Mouse (Mus musculus) brain, adult 2 months (tissue): Measurements from ENCODE around the gene Ankle1.
A peak's percentile ranks its signal among the peaks of the same experiment; 100 is the strongest.

Experiments used
- DNase-seq: peaks from one replicate; pipeline ENCODE4 v3.0.0; 2011; ENCODE audit warnings: low read depth, low spot score

Ankle1 gene

DNA sequence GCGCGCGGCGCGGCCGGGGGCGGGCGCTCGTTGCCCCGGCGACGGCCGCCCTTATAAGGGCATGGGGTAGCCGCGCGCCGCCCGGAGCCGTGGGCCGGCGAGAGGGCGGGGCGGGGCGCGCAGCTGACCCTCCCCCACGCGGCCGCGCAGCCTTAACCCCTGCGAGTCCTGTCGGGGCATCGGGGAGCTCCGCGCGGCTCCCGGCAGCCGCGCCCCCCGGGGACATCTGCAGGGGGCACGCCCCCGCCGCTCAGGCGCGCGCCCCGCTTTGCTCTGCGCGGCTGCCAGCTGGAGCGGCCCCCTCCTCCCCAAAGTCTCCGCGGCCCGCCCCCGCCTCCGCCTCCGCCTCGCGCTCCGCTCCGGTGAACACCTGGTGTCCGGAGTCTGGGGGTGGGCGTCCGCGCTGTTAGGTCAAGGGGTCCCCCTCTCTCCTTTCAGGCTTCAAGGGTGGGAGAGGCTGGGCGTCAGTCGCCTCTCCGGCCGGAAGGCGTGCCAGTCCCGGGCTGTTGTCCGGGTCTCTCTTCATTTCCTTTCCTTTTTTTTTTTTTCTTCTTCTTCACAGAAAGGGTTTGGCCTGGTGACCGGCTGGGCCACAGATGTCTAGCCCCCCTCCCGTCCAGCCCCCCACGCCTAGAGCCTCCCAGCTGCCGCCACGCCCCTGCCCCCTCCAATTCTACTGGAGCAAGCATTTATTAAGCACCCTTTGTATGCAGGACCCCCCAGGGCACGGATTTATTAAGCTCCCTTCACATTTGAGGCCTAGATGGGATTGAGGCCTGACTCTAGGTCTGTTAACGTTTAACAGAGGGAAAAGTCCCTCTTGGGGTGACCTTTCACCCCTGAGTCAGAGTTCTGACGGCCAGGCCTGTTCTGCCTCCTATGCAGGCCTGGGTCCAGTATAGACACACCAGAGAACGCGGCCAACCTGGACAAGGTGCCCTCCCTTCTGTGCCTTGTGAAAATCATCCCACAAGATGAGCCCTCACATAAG, 23.5 kb upstream of the Ankle1 start:
- DNase-seq = peak; percentile 80

DNA sequence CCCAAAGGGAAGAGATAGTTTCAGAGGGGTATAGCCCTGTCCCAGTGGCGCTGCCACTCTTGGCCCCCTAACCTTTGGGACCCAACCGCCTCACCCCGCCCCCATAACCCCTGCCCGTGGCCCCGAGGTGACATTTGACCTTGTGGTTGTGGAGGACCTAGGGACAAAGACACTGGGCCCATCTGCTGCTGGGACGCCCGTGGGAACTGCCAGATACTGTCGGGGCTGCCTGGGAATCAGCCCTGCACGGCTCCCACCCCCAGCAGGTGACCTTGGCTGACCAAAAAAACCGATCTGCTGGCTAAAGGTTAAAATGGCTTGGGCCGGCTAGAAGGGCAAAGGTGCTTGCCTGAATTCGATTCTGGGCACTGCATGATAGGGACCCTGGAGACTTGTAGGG, 22.4 kb upstream of the Ankle1 start:
- DNase-seq = no peak

DNA sequence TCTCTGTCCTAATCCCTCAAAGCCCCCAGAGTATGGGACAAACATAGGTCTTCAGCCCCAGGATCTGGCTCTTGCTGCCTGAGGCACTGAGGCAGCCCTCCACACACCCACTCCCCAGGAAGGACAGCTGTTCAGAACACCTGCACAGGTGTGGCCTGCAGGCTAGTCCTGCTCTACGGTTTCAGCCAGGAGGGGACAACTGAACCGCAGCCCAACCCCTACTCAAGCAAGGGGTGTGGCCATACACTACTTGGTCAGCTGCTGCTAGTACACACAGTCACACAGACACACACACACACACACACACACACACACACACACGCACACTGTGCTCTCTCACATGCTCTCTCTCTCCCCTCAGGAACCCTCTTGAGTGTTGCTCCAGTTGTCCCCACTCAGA, 21.9 kb upstream of the Ankle1 start:
- DNase-seq = no peak

DNA sequence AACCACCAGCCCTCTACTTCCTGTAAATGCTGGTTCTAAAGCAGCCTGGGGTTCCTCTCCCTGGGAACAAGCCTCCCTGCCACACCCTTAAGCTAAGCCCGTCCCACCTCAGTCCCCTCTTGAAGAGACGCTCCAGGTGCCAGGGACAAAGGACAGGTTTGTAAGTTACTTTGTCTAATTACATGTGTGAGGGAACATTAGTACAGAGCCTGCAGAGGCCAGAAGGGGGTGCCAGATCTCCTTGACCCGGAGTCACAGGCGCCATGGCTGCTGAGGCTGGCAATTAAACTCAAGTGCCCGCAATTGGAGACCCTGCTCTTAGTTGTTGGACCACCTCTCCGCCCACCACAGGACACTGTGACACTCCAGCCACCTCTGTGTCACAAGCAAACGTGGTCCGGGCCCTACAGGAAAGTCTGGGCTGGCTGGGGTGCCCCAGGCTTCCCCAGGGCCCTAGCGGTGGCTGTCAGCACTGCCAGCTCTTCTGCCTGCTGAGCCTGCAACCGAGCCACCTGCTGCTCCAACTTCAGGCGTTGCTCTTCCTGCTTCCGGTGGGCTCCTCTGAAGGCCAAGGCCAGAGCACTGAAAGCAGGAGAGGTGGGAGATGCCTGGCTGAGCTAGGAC, 20.5 kb upstream of the Ankle1 start:
- DNase-seq = no peak

DNA sequence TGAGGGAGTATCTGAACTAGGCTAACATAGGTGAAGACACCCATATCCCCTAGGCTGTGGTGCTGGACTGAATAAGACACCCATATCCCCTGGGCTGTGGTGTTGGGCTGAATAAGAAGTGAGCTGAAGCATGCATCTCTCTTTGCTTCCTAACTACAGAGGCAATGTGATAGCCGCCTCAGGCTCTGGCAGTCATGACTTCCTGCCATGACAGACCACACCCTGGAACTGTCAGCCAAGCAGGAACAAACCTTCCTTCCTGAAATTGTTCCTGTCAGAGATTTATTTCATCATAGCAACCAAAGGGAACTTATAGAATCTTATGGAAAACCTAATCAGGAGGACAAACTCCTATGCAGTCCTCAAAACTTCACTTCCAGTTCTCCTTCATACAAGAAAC, 17.5 kb upstream of the Ankle1 start:
- no peak for DNase-seq

DNA sequence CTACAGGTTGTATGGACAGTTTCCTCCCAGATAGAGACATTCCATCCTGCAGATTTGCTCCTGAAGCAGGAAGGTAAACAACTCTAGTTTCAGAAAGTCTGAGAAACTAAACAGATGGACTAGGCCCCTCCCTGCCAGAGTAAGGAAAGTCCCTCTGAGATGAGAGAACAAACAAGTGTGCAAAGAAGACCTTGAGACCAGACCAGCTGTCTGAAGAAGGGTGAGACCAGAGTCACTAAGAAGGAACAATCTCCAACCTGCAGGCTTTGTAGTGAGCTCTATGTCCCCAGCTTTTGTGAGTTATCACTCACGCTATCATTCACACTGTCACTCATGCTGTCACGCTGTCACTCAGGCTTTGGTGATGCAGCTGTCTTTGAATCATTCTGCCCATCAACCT, 14.1 kb upstream of the Ankle1 start:
- DNase-seq = no peak

DNA sequence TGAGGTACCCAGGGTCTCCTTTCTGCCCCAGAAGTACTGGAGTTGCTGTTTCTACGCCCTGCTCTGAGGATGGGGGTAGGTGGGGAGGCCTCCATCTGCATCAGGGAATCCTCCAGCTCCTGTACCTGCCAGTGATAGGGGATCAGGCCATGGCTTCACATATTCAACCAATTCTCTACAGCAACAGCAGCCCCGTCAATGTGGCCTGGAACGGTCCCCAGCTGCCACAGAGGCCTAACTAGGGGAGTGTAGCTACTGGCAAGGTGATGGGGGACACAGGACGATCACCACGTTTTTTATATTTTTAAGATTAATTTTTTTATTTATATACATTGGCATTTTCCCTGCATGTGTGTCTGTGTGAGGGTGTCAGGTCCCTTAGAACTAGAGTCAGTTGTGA, 13.4 kb upstream of the Ankle1 start:
- DNase-seq = no peak

DNA sequence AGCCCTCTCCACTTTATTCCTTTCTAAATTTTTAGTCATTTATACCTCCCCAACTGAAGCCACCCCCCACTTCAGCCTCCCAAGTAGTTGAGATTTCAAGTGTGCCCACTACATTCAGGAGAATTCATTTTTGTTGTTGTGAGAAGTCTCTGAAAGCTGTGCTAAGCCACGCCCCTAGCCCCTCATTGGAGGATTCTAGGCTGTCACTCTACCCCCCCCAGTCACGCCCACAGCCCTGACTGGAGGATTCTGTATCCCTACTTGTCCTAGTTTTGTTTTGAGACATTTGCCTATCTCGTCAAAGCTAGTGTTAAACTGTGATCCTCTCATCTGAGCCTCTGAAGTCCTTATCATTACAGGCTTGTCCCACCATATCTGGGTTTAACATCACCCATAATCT, 12.9 kb upstream of the Ankle1 start:
- no peak for DNase-seq

DNA sequence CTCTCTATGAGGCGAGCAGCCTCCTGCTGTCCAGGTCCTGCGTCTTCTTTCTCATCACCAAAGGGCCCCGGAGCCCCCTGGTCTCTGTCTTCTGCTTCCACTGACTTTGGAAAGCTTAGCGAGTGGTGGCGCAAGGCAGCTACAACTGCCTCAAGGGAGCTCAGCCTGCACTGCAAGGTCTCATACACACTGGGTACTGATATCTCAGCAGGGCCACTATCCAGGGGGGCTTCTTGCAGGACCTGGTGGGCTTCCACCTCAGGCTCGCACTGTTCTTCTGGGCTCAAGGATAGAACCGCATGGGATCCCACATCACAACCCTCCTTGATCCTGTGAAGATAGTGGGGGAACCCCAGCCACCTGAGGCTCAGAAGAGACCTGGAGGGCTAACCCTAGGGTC, 11.3 kb upstream of the Ankle1 start:
- DNase-seq = no peak

DNA sequence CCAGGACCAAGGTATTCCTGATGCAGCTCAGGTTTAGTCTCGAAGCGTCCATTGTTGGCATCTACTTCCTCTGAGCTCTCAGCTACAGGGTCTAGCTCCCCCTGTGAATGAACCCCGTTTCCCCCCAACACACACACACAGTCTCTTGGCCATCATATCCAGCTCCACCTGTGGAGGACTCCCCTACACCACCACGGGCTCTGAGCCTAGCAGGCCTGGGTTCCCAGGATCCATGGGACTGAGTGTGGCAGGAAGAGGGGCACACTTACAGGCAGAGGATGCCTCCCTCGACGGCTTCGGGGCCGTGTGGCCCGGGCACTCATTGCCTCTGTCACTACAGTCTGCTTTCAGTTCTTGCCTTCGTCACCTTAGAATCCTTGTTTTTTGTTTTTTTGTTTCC, 10.7 kb upstream of the Ankle1 start:
- DNase-seq = no peak

DNA sequence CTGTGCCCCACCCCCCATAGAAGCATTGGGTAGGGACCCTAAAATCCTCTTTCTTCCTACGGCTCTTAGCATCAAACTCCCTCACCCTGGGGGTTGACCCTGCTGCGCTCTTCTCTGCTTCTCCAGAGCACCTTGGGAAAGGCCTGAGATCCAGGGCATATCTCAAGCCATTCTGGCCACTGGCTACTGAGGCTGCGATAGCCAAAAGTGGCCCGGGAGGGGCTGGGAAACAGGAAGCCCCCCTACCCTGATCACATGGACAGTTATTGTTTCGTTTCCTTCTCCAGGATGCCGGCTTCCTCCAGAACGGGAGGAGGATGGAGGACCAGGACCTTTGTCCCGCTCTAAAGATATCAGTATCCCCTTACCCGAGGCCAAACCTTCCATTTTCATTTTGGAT, 10.2 kb upstream of the Ankle1 start, which contains the start of gene Ushbp1:
Ushbp1 (minus strand) TSS at position 174 of the 400 bp plus-strand sequence.
- DNase-seq = no peak

DNA sequence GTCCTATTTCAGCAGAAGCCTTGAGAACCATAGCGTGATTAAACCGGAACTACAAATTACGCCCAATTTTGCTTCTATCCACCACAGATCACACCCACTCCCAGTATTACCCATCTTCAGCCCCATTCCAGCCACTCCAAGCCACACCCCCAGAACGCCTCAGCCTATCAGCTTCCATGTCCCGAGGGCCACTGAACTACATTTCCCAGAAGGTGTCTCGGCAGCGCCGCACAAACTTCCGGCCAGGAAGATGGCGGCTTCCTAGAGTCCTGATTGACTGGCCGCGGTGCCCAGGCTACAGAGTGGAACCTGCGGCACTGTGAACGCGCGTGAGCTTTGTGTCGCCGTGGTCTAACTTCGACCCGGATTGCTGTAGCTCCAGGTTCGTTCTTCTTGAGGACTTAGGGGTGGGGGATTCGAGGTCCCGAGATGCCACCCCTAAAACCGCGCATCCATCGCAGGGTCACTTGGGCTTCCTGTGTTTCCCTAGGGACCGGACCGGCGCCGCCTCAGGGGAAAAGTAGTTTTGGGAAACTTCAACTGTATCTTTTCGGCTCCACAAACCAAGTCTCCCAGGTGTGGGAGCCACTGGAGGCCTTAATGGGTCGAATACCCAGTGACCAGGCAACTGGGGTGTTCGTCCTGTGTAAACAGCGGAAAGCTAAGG, 9.0 kb upstream of the Ankle1 start, which contains the start of gene Babam1:
Babam1 (plus strand) TSS at position 223 of the 667 bp plus-strand sequence.
- peak; percentile 99 for DNase-seq

DNA sequence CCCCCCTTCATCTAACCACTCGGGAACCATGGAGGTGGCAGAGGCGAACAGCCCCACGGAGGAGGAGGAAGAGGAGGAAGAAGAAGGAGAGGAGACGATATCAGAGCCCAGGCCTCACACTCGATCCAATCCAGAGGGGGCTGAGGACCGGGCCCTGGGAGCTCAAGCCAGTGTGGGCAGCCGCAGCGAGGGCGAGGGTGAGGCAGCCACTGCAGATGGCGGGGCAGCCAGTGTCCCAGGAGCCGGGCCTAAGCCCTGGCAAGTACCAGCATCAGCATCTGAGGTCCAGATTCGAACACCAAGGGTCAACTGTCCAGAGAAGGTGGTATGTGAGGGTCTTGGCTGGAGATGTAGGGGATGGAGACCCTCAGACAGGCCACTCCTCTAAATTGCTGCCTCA, 8.1 kb upstream of the Ankle1 start:
- no peak for DNase-seq

DNA sequence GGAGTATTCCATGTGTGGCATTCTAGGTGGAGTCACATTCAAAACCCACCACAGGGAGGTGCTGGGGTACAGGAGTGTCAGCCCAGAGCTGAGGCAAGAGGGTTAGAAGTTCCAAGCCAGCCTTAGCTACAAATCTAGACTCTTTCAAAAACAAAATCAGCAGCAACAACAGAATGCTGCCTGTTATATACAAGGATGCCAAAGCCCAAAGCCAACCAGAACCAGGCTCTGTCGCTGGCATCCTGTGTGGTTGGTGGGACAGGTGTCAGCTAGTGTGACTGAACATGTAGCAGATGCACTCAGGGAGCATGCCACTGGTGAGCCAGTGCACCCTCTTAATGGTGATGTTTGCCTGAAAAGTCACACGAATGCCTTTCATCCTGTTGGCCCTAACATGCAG, 5.0 kb upstream of the Ankle1 start:
- DNase-seq = no peak

DNA sequence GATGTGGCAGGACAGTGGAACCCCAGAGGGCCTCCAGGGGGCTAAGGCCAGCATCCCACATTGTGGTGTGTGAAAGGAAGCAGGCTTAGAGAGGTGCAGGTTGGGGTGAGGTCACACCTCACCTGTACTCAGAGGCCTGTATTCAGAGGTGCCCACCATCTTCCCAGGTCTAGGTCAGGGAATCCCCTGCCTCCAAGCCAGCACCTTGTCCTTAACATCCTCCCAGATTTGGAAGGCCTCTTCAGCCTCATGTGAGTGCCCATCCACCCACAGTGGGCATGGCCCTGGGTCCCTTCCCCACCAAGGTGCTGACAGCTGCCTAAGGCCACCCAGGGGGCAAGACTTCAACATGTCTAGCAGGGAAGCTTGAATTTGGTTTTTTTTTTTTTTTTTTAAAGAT, 4.4 kb upstream of the Ankle1 start:
- DNase-seq = no peak

DNA sequence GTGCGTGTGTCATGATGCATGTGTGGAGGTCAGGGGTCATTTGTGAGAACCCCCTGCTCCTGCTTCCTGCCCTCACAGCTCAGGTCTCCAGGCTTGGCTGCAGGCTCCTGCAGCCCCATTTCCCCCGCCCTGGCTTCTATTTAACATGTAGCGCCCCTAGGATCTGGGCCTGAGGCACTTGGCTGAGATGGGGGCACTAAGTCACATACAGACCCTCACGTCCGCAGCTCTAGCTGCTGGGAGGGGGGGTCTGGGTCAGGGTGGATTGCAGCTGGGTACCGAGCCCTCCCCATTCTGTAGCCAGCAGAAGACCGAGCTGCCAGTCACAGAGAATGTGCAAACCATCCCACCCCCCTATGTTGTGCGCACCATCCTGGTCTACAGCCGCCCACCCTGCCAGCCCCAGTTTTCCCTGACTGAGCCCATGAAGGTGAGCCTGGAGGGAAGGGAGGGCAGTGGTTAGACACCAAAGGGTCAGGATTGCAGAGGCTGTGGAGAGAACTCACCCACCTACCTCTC, 3.3 kb upstream of the Ankle1 start:
- DNase-seq = no peak

DNA sequence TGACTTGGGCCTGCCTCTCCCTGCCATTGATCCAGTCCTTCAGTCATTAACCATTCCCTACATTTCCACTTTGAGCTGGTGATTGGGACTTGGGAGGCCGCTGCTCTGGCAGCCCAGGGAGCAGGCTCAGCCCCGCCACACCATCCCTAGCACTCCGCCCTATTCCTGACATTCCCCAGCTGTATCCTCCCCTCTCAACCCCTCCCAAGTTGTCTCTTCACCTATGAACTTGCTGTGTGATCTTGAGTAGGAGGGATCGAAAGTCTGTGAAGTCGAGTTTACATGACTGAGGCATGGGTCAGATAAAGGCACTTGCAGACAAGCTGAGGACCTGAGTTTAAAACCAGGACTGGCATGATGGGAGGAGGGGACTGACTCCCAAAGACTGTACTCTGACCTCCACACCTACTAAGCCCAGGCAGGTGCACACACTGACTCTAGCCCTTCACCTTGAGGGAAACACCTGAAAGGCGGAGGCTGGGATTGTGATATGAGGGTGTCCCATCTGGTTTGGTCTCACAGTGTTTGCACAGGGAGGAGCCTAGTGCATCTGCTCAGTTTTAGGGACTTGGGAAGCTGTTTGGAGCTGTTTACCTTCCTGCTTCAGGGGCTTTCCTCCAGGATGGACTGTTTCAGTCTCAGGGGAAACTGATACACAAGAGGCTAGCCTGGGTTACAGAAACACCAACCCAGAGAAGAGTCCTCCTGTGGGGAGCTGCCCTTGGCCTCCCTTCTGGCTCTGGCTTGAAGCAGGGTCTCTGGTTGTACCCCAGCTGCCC, 2.5 kb upstream of the Ankle1 start:
- DNase-seq = no peak

DNA sequence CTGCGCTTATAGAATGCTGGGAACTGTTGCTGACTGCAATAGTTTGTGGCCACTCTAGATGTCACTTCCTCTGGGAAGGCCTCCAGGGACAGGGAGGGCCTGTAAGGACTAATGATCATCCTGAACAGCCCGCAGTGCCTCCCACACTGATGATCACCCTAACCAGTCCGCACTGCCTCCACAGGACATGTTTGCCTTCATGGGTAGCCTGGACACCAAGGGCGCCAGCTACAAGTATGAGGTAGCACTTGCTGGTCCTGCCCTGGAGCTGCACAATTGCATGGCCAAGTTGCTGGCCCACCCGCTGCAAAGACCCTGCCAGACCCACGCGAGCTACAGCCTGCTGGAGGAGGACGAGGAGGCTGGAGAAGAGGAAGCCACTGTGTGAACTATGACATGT, 1.8 kb upstream of the Ankle1 start:
- no peak for DNase-seq

DNA sequence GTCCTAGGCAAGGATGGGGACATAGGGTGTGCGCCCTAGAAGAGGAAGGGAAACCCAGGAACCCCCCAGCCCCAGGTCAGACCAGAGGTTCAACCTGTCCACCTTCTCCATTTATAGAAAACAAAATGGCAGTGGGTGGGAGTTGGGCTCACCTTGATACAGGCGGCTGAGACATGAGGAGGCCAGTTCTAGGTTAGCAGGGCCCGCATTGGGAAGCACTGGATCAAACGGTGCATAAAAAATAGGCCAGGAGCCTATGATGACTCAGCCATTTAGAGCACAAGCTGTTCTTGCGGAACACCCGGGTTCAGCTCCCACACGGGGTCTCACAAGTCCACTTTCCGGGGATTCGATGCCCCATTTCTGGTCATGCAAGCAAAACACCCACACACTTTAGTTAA, 859 bp upstream of the Ankle1 start:
- DNase-seq = peak; percentile 75

DNA sequence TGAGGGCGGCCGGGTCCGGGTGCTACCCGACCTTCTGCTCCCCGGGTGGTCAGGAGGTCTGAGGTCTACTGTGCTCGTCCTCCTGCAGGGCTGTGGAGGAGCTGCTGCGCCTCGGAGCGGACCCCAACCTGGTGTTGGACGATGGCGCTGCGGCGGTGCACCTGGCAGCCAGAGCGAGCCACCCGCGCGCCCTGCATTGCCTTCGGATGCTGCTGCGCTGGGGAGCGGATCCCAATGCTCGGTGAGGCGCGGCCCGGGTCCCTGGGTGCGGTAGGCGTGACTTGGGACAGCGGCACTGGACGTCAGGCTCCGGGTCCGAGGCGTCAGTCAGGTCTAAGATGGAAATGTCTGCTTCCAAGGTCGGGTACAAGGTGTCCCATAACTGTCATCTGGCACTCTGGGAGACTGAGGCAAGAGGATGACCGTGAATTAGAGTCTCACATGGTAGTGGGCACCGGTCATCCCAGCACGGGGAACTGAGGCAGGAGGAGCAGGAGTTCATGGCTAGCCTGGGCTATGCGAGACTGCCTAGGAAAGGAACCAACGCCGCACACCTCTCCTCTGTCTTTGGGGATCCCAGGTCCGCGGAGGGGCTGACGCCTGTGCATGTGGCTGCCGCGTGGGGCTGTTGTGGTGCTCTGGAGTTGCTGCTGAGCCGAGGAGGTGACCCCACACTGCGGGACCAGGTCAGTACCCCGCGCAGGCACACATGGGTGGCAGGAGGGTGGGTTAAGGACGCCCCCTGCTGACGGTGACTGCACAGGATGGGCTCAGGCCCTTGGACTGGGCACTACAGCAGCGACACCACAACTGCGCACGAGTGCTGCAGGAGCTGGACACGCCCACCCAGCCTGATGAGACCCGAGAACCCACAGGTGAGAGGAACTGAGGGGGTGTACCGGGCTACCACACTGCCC, 547 bp downstream of the Ankle1 start:
- DNase-seq = peak; percentile 21
